Mouse (Mus musculus) cerebellum, adult 2 months (tissue): Measurements from ENCODE around the gene Fstl4.

Experiments used
- CTCF ChIP-seq: fragments of 200-500 bp; IDR thresholded peaks from 2 replicates; pipeline ENCODE4 v1.5.1; 2011; ENCODE audit warnings: low read depth, mild to moderate bottlenecking, control low read depth, low read length, moderate library complexity, borderline replicate concordance; ENCODE audit not compliant: insufficient read depth
- POLR2A ChIP-seq: fragments of 200-500 bp; IDR thresholded peaks from 2 replicates; pipeline ENCODE4 v1.6.1; 2011; ENCODE audit warnings: low read length, control low read depth, borderline replicate concordance; ENCODE audit not compliant: insufficient read depth

DNA sequence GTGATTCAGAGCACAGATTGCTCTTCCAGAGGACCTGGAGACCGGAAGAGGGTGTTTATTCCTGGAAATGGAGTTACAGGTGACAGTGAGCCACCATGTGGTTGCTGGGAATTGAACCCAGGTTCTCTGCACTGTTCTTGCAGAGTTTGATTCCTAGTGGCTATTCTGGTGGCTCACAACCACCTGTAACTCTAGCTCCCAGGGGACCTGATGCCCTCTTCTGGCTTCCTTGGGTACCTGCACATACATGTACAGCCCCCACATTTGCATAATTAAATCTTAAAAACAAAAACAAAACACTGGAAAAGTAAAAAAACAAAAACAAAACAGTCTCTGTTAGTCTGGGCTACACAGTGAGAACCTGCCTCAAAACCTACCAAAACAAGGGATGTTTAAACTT, 2.6 kb upstream of the Fstl4 start:
- TF ChIP-seq CTCF = no peak
- TF ChIP-seq POLR2A = no peak
